In the genomic region with DNA sequence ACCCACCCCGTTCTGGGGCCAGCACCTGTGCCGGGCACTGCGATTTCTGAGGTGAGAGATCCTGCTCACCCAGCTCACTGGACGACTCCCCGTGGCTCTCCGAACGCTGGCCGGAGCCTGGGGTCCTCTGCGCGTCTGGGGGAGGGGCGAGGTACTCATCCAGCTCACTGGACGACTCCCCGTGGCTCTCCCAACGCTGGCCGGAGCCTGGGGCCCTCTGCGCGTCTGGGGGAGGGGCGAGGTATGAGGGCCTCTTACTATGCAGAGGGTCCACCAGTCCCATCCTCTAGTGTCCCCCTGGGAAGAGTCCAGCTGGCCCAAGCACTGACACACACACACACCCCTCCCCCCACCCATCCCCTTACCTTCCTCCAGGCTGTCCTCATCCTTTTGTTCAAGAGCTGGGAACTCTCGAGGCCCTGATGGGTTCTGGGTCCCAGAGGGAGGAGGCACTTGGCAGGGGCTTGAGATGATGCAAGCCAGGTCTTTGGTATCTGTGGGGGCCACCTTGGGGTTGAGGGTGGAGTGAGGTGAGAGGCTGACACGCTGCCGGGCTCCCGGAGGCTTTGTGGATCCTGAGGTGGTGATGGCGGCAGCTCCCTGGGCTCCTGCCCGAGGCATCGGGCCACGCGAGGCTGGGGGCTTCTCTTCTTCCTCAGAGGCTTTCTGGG, we compare ENCODE assay signal across 9 mouse cellular contexts. TPM values are rescaled to one million over a fixed set of nuclear protein-coding genes. Genes with fewer than 3 reads are reported as not detected.
DNase-seq lines count a peak whose midpoint lies in the region; ATAC-seq and TF ChIP-seq lines count a peak whose summit lies in the region.
"Had no signal": no experiment of that assay in that cellular context is flagged by ENCODE, and none has a peak within 500 bp of the region (broad histone marks: within the 10 kb centered on the region; RNA-seq: fewer than 3 reads in every experiment).

No protein-coding gene starts in this region.

- H3K4me3 ChIP-seq in heart, embryonic 12.5 days: no peak overlapping the region
- peak overlapping the region; percentile 28 for H3K4me3 ChIP-seq in forebrain, embryonic 13.5 days

- H3K27ac ChIP-seq in heart, embryonic 12.5 days (ENCODE audit: poor library complexity, severe bottlenecking): no peak overlapping the region
- peak overlapping the region; percentile 61 for H3K27ac ChIP-seq in forebrain, embryonic 13.5 days

- no peak for ATAC-seq in heart, embryonic 12.5 days (ENCODE audit: insufficient number of reproducible peaks, low FRiP score)
- peak; percentile 11 for ATAC-seq in forebrain, embryonic 13.5 days

- H3K36me3 ChIP-seq in heart, embryonic 12.5 days: peaks cover 40% of the 10 kb centered on the region
- peaks cover 78% of the 10 kb centered on the region for H3K36me3 ChIP-seq in forebrain, embryonic 13.5 days (ENCODE audit: poor library complexity, severe bottlenecking)

- peak overlapping the region; percentile 33 for H3K4me2 ChIP-seq in heart, embryonic 12.5 days
- H3K4me2 ChIP-seq in forebrain, embryonic 13.5 days: peak overlapping the region; percentile 57

- intact Hi-C loops in heart, postnatal 25 days (cut with DNase I): no loop called here
- intact Hi-C loops in heart, postnatal 36 days (cut with DNase I): no loop called here

- peak overlapping the region; percentile 23; the same call in 1 of the 2 replicates for H3K9ac ChIP-seq in heart, embryonic 12.5 days
- H3K9ac ChIP-seq in forebrain, embryonic 13.5 days: peak overlapping the region; percentile 61

- TF ChIP-seq CTCF in brain, embryonic 14.5 days (IDR thresholded peaks at IDR 0.05; ENCODE audit: borderline replicate concordance, extremely low read depth, insufficient read depth, insufficient read length): no peak

- 18% methylated on average over 27 of the region's 27 CpGs for WGBS in heart, embryonic 12.5 days
- 16% methylated on average over 26 of the region's 27 CpGs for WGBS in forebrain, embryonic 13.5 days

- DNase-seq in heart, postnatal 25 days (ENCODE audit: low spot score): no peak
- DNase-seq in brain, embryonic 14.5 days (ENCODE audit: low read depth): peak; percentile 49
- DNase-seq in mesoderm, embryonic 11.5 days (ENCODE audit: low read depth, low spot score): peak; percentile 61
- DNase-seq in MN1 (ENCODE audit: low spot score): no peak
- no peak for DNase-seq in adrenal gland, postnatal 14 days
- DNase-seq in heart, postnatal 36 days: no peak

- peaks cover 46% of the 10 kb centered on the region for H3K27me3 ChIP-seq in heart, embryonic 12.5 days (replicated peaks)
- no peaks in the 10 kb centered on the region for H3K27me3 ChIP-seq in forebrain, embryonic 13.5 days

- H3K4me1 ChIP-seq in heart, embryonic 12.5 days (replicated peaks): peaks cover 57% of the 10 kb centered on the region
- H3K4me1 ChIP-seq in forebrain, embryonic 13.5 days: peaks cover 43% of the 10 kb centered on the region

- H3K9me3 ChIP-seq in heart, embryonic 12.5 days (replicated peaks): no peaks in the 10 kb centered on the region
- no peaks in the 10 kb centered on the region for H3K9me3 ChIP-seq in forebrain, embryonic 13.5 days (replicated peaks)

- TF ChIP-seq POLR2A in brain, embryonic 14.5 days (IDR thresholded peaks at IDR 0.05; ENCODE audit: borderline replicate concordance, extremely low read depth, insufficient read depth, insufficient read length, poor library complexity, severe bottlenecking): no peak

RNA-seq across cellular contexts. Expression of gene Nacad, which starts 6.7 kb away (rescaled TPM):
- 0.60 and 2.0 TPM in 2 replicates for polyA plus RNA-seq in heart, embryonic 12.5 days (2016; fragmentation: Nextera tagmentation; extraction: Ambion mirVana)
- total RNA-seq in heart, postnatal 25 days (2021): 1 to 10 TPM in 1 of 2 experiments, under 1 TPM in 1; 0.49 to 1.1 TPM
- polyA plus RNA-seq in brain, embryonic 14.5 days (2012; rRNA removed): 92.6 and 134 TPM in 2 replicates
- polyA plus RNA-seq in forebrain, embryonic 13.5 days (2015; fragmentation: Nextera tagmentation; extraction: Ambion mirVana): 50.1 and 62.2 TPM in 2 replicates
- total RNA-seq in adrenal gland, postnatal 14 days (2021): 2.9 and 4.4 TPM in 2 replicates
- total RNA-seq in heart, postnatal 36 days (2021): 1 to 10 TPM in 1 of 2 experiments, under 1 TPM in 1; 0.92 to 1.0 TPM

RNA-seq across cellular contexts. Expression of gene Tbrg4, which starts 26.7 kb away (rescaled TPM):
- 49.9 and 52.5 TPM in 2 replicates for polyA plus RNA-seq in heart, embryonic 12.5 days (2016; fragmentation: Nextera tagmentation; extraction: Ambion mirVana)
- total RNA-seq in heart, postnatal 25 days (2021): 100 to 1,000 TPM in 1 of 2 experiments, 10 to 100 TPM in 1; 98.2 to 109 TPM
- 86.0 and 103 TPM in 2 replicates for polyA plus RNA-seq in brain, embryonic 14.5 days (2012; rRNA removed)
- 32.1 and 36.5 TPM in 2 replicates for polyA plus RNA-seq in forebrain, embryonic 13.5 days (2015; fragmentation: Nextera tagmentation; extraction: Ambion mirVana)
- 85.1 and 90.4 TPM in 2 replicates for total RNA-seq in adrenal gland, postnatal 14 days (2021)
- 10 to 100 TPM; 93.4 to 98.4 TPM for total RNA-seq in heart, postnatal 36 days (2021)

RNA-seq across cellular contexts. Expression of gene Wap, which starts 39.3 kb away (rescaled TPM):
- polyA plus RNA-seq in heart, embryonic 12.5 days (2016; fragmentation: Nextera tagmentation; extraction: Ambion mirVana): not detected in 2 replicates
- total RNA-seq in heart, postnatal 25 days (2021): not detected
- polyA plus RNA-seq in brain, embryonic 14.5 days (2012; rRNA removed): not detected in 2 replicates
- polyA plus RNA-seq in forebrain, embryonic 13.5 days (2015; fragmentation: Nextera tagmentation; extraction: Ambion mirVana): not detected in 2 replicates
- total RNA-seq in adrenal gland, postnatal 14 days (2021): not detected in 2 replicates
- not detected for total RNA-seq in heart, postnatal 36 days (2021)
- polyA plus RNA-seq: limb, embryonic 11.5 days had no signal

RNA-seq across cellular contexts. Expression of gene Ccm2, which starts 52.5 kb away (rescaled TPM):
- polyA plus RNA-seq in heart, embryonic 12.5 days (2016; fragmentation: Nextera tagmentation; extraction: Ambion mirVana): 61.2 and 64.1 TPM in 2 replicates
- total RNA-seq in heart, postnatal 25 days (2021): 10 to 100 TPM; 23.9 to 24.3 TPM
- 91.9 and 113 TPM in 2 replicates for polyA plus RNA-seq in brain, embryonic 14.5 days (2012; rRNA removed)
- polyA plus RNA-seq in forebrain, embryonic 13.5 days (2015; fragmentation: Nextera tagmentation; extraction: Ambion mirVana): 82.2 and 90.5 TPM in 2 replicates
- 37.6 and 47.5 TPM in 2 replicates for total RNA-seq in adrenal gland, postnatal 14 days (2021)
- 10 to 100 TPM; 24.1 to 30.2 TPM for total RNA-seq in heart, postnatal 36 days (2021)

RNA-seq across cellular contexts. Expression of gene Ramp3, which starts 59.2 kb away (rescaled TPM):
- polyA plus RNA-seq in heart, embryonic 12.5 days (2016; fragmentation: Nextera tagmentation; extraction: Ambion mirVana): 1.7 and 2.4 TPM in 2 replicates
- total RNA-seq in heart, postnatal 25 days (2021): 1 to 10 TPM; 5.8 to 7.0 TPM
- polyA plus RNA-seq in brain, embryonic 14.5 days (2012; rRNA removed): 8.6 and 12.1 TPM in 2 replicates
- polyA plus RNA-seq in forebrain, embryonic 13.5 days (2015; fragmentation: Nextera tagmentation; extraction: Ambion mirVana): 1.9 and 2.2 TPM in 2 replicates
- 11.0 and 11.5 TPM in 2 replicates for total RNA-seq in adrenal gland, postnatal 14 days (2021)
- total RNA-seq in heart, postnatal 36 days (2021): 1 to 10 TPM; 5.8 to 8.0 TPM

Comparison
In these comparisons a context has a peak if more than half of its experiments do, and no peak if none do; other contexts are left out.
1. DNase-seq: peak in brain, embryonic 14.5 days (single experiment) and mesoderm, embryonic 11.5 days (single experiment); none in heart, postnatal 25 days (single experiment), MN1 (single experiment), adrenal gland, postnatal 14 days (single experiment) and heart, postnatal 36 days (0 of 2).